Mouse (Mus musculus) MN1 (cell line): ENCODE results near the gene Ebf1.

Experiments
- DNase-seq: peaks from one replicate; pipeline ENCODE4 v3.0.0-alpha.2; 2016; ENCODE audit warnings: low spot score

Gene Ebf1

GRCm38 (mm10) chr11:44899965-44900364 lies 282.8 kb downstream of the Ebf1 start:
- no peak for DNase-seq

GRCm38 (mm10) chr11:44900496-44900895 lies 283.4 kb downstream of the Ebf1 start:
- no peak for DNase-seq

GRCm38 (mm10) chr11:44901715-44902114 lies 284.6 kb downstream of the Ebf1 start:
- no peak for DNase-seq

- DNase-seq = no peak
These were observed 285.0 kb downstream of the Ebf1 start for GRCm38 (mm10) chr11:44902165-44902564.

- DNase-seq = no peak
These were observed 287.0 kb downstream of the Ebf1 start for GRCm38 (mm10) chr11:44904121-44904520.

GRCm38 (mm10) chr11:44906456-44906855 lies 289.3 kb downstream of the Ebf1 start:
- DNase-seq = no peak

GRCm38 (mm10) chr11:44911765-44912164 lies 294.6 kb downstream of the Ebf1 start:
- no peak for DNase-seq

GRCm38 (mm10) chr11:44913806-44914205 lies 296.7 kb downstream of the Ebf1 start:
- DNase-seq = no peak

GRCm38 (mm10) chr11:44917059-44917458 lies 299.9 kb downstream of the Ebf1 start:
- no peak for DNase-seq

- no peak for DNase-seq
These were observed 306.0 kb downstream of the Ebf1 start for GRCm38 (mm10) chr11:44923138-44923537.

- DNase-seq = no peak
These were observed 306.9 kb downstream of the Ebf1 start for GRCm38 (mm10) chr11:44923868-44924508.

- DNase-seq = no peak
These were observed 307.8 kb downstream of the Ebf1 start for GRCm38 (mm10) chr11:44924896-44925295.

- DNase-seq = no peak
These were observed 308.8 kb downstream of the Ebf1 start for GRCm38 (mm10) chr11:44925806-44926525.

- DNase-seq = no peak
These were observed 311.3 kb downstream of the Ebf1 start for GRCm38 (mm10) chr11:44928403-44928802.

- DNase-seq = no peak
These were observed 315.9 kb downstream of the Ebf1 start for GRCm38 (mm10) chr11:44932942-44933483.

- DNase-seq = no peak
These were observed 326.7 kb downstream of the Ebf1 start for GRCm38 (mm10) chr11:44943781-44944180.

- no peak for DNase-seq
These were observed 327.3 kb downstream of the Ebf1 start for GRCm38 (mm10) chr11:44944401-44944800.

- DNase-seq = no peak
These were observed 329.5 kb downstream of the Ebf1 start for GRCm38 (mm10) chr11:44946618-44947017.

- DNase-seq = no peak
These were observed 331.4 kb downstream of the Ebf1 start for GRCm38 (mm10) chr11:44948541-44948940.

- no peak for DNase-seq
These were observed 332.0 kb downstream of the Ebf1 start for GRCm38 (mm10) chr11:44949140-44949539.

GRCm38 (mm10) chr11:44950319-44950718 lies 333.2 kb downstream of the Ebf1 start:
- no peak for DNase-seq

- DNase-seq = no peak
These were observed 334.4 kb downstream of the Ebf1 start for GRCm38 (mm10) chr11:44951506-44951905.

- DNase-seq = no peak
These were observed 336.2 kb downstream of the Ebf1 start for GRCm38 (mm10) chr11:44953337-44953736.
